Mouse (Mus musculus): ENCODE data around the gene Cd3d. TPM values are rescaled to one million over a fixed set of nuclear protein-coding genes. Genes with fewer than 3 reads are reported as not detected.
"Not testable (repeated sequence)": the region's sequence is repeated elsewhere in the genome, so short reads cannot be mapped to it uniquely, and the experiment has no call there.

The Cd3d gene
- 1 to 10 TPM; 4.5 to 9.4 TPM for total RNA-seq (2021)
- long read RNA-seq, experiment 1, transcript Cd3d-201 (5 exons, 1,617 nt), result major isoform, 11 of 11 reads
- long read RNA-seq, experiment 1, partial matches to known transcripts, result 0 of 11 reads
- long read RNA-seq, experiment 1, other reads (novel, unspliced or antisense), result 0 of 11 reads
- long read RNA-seq, experiment 2, result 0 reads

- intact Hi-C loops (cut with DNase I), result no loop called here
- no peak for DNase-seq
These were observed at the start of gene Cd3d for GRCm38 (mm10) chr9:44981676-44982075. Gene Cd3d, plus strand, starts transcription at chr9:44981786.

GRCm38 (mm10) chr9:44941756-44942155 lies 39.8 kb upstream of the Cd3d start:
- peak; percentile 14 to 19 for DNase-seq

GRCm38 (mm10) chr9:44942421-44942820 lies 39.2 kb upstream of the Cd3d start:
- peak; percentile 22 to 60 for DNase-seq
- intact Hi-C loops (cut with DNase I), result no loop called here

More at GRCm38 (mm10) chr9:44941756-44942155, 39.8 kb upstream of the Cd3d start:
- intact Hi-C loops (cut with DNase I), result no loop called here

DNA sequence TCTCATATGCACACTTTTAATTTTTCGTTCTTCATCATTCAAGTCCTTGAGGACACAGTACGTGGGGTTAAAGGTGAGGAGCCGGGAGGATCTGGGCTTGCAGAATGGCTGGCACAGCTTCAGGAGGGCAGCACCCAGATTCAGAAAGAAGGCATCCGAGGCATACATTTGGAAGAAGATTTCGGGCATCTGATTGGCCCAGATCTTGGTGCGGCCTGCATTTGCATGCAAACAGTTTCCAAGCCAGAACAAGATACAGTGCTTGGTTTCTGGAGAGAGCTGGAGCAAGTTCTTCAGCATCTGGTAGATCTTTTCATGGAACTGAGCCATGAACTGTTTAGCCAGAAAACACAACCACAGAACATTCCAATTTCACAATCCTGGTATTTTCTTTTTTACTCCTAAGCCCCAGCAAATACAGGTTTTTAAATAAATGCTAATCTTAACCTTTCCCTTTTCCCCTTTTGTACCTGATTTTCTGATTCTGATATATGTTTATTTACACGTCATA lies 35.3 kb upstream of the Cd3d start:
- no peak for DNase-seq
- intact Hi-C loops (cut with DNase I), result no loop called here

DNA sequence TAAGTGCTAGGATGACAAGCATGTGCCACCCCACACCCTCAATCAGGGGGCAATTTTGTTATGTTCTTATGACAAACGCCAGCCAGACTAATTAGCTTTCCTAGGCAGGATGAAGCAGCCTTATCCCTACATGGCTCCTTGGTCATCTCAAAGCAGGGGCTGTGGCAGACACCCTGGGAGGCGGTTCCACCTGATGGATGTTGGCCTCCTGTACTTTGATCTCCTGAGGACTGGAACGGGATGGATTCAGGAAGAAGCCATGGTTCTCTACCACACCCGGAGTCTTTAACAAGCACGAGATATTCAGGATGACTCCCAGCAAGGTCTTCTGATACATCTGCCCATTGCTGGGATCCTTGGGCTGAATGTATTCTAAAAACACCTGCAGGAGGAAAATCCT lies 33.8 kb upstream of the Cd3d start:
- intact Hi-C loops (cut with DNase I), result no loop called here
- no peak for DNase-seq

DNA sequence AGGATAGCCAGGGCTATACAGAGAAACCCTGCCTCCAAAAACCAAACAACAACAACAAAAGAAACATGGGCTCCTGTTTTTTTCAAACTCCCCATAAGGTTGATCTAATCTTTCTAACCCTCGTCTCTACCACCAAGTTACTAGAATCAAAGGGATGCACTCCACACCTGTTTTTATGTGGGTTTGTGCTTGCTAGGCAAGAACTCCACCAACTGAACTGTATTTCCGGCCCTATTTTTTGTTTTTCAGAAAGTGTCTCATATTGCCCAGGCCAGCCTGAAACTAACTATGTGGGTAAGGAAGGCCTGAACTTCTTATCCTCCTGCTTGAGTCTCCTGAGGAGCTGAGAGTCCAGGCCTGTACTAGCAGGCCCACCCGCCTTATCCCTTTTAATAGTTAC lies 27.2 kb upstream of the Cd3d start:
- DNase-seq, result no peak
- intact Hi-C loops (cut with DNase I), result no loop called here

DNA sequence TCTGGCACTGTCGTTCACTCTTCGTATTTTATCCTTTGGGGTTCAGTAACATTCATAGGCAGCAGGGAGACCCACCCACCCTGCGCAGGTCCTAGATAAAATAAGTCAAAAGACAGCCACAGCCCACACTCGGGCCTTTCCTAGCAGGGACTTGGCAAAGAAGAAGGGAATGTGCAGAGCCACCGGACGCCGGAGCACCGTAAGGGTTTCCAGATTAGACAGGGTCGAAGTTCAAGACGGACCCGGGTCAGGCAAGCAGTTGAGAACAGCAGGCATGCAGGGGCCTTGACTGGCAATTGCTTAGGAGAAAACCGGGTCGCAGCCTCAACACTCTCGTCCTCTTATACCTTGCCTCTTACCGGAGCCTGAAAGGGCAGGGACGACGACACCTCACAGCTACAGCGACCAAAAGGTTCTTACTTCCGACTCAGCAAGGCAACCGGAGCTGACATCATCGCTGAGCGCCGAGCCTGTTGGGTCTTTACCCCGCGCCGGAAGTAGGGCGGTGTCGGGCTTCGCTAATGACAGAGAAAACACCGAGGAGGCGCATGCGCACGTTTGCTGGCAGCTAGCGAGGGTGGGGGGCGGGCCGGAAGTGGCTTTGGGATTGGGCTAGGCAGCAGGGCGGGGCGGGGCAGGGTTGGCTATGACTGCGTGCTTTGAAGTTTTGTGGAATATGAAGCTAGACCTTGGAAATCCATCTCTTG lies 16.3 kb upstream of the Cd3d start, which contains the start of gene Ube4a:
TSS of gene Ube4a (minus strand) at position 475 of the 707 bp plus-strand sequence.
- peak; percentile 98 to 100 for DNase-seq
- intact Hi-C loops (cut with DNase I), result loop anchor here (10.0 kb wide), 1 partner anchor 50 kb away; no protein-coding TSS in a partner anchor

DNA sequence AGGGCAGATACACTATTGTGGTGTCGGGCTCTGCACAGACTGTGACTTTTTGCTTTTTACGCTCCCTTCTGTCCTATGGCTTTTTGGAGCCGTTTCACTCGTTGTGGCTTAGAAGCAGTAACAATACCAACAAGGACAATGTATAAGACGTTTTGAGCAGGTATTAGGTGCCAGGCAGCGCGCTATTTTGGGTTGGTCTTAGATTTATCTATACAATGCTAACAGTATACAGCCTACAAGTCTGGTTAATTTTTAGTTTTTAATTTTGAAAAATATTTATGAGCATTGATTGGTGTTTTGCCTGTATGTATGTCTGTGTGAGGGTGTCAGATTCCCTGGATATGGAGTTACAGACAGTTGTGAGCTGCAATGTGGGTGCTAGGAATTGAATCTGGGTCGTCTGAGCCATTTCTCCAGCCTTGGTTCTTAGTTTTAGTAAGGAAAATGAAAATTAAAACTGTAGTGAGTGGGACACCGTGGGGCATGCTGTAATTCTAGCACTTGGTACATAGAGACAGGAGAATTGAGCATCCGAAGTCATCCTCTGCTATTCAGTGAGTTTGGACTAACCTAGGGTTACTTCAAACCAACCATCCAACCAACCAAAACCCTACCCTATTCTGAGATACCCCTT lies 15.6 kb upstream of the Cd3d start:
- intact Hi-C loops (cut with DNase I), result loop anchor here (2.0 to 10.0 kb wide), 2 partner anchors 51 to 129 kb away; no protein-coding TSS in a partner anchor
- no peak for DNase-seq

DNA sequence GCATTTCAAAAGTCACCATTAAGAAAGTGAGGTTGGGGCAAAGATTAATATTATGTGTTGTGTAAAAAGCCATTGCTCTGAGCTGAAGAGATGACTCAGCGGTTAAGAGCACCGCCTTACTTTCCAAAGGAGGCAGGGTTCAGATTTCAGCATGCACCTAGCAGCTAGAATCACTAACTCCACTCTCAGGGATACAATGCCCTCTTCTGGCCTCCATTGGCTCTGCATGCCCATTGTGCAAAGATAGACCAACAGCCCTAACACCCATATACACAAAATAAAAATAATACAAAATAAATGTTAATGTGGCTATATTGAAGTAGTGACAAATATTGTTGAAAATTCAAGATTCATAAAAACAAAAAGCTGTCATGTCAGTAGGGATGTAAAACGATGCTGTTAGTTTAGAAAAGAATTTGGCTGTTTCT lies 14.8 kb upstream of the Cd3d start:
- peak; percentile 66 to 83 for DNase-seq
- intact Hi-C loops (cut with DNase I), result loop anchor here (2.0 to 10.0 kb wide), 2 partner anchors 52 to 130 kb away; no protein-coding TSS in a partner anchor

DNA sequence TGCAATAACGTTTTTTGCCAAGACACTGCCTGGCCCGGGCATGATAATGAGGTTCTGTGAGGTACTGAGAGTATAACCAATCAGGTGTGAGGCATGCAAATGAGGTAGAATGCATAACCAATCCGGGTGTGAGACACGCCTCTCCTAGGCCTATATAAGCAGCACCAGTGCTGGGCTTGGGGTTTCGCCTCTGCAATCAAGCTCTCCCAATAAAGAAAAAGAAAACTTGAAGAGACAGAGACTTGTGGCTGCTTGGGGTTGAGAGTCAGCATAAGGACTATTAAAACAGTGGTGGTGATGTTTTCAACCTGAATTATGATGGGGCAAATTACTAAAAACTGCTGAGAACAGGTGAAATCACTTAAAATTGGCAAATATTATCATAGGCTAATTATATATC lies 13.8 kb upstream of the Cd3d start:
- intact Hi-C loops (cut with DNase I), result loop anchor here (2.0 to 10.0 kb wide), 2 partner anchors 53 to 131 kb away; no protein-coding TSS in a partner anchor
- not testable (repeated sequence) for DNase-seq

DNA sequence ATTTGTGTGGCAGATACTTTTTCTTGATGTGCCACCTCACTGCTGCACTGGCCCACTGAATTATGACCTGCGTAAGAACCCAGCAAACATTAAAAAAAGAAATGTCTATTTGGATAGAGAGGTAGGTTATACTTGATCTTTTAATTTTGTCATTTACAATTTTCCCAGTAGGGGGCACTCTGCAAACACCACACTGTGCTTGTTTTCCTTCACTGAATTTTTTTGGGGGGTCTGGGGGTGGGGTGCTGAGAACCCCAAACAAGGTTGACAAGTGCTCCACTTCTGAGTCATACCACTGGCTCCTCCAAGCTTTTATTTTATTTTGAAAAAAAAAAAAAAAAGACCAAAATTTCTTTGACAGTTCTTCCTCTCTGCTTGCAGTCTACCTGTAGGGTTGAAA lies 12.1 kb upstream of the Cd3d start:
- intact Hi-C loops (cut with DNase I), result loop anchor here (10.0 kb wide), 1 partner anchor 55 kb away; no protein-coding TSS in a partner anchor

GRCm38 (mm10) chr9:44977813-44978212 lies 3.8 kb upstream of the Cd3d start:
- DNase-seq, result no peak
- intact Hi-C loops (cut with DNase I), result no loop called here

More for the DNA sequence above, 12.1 kb upstream of the Cd3d start:
- no peak for DNase-seq

- no peak for DNase-seq
- intact Hi-C loops (cut with DNase I), result no loop called here
These were observed 1.8 kb upstream of the Cd3d start for GRCm38 (mm10) chr9:44979806-44980205.

GRCm38 (mm10) chr9:44980242-44980641 lies 1.3 kb upstream of the Cd3d start, which contains the start of gene Cd3g:
Gene Cd3g, minus strand, starts transcription at chr9:44980431.
- no peak for DNase-seq
- intact Hi-C loops (cut with DNase I), result no loop called here

DNA sequence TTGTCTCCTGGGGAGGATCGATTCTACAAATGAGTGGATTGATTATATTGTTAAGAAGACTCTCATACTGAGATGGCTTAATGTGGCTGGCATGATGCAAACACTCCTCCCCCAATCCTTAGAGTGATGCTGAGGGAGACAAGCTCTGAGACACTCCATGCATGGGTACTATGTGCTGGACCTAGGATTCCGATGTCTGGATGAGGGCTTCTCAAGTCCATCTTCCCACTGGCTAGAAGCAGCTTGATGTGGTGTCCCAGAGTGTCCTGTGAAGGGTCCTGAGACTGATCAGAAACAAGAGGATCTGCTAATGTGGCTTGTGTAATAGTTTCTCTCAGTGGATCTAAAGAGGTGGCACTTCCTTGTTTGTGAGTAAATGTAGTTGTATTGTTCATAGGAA lies 482 bp upstream of the Cd3d start:
- DNase-seq, result no peak
- intact Hi-C loops (cut with DNase I), result no loop called here

- intact Hi-C loops (cut with DNase I), result no loop called here
These were observed 495 bp downstream of the Cd3d start for GRCm38 (mm10) chr9:44982081-44982480.

DNA sequence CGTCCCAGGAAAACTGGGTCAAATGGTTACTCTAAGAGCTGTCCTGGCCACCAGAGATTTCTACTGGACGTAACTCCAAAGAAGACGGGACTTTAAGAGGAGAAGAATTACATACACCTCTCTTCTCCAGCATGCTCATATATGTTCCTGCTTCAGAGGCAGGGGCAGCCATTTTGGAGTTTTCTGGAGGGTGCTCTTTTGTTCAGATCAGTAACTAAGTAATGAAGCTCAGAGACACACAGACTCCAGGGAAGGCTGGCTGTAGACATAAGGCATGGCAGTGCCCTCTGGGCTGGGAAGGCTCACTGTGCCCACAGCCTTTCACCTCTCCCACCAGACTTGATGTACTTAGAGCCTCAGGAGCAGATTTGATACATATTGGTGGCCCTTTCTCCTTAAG lies 945 bp downstream of the Cd3d start:
- no peak for DNase-seq
- intact Hi-C loops (cut with DNase I), result no loop called here

More at GRCm38 (mm10) chr9:44982081-44982480, 495 bp downstream of the Cd3d start:
- no peak for DNase-seq

DNA sequence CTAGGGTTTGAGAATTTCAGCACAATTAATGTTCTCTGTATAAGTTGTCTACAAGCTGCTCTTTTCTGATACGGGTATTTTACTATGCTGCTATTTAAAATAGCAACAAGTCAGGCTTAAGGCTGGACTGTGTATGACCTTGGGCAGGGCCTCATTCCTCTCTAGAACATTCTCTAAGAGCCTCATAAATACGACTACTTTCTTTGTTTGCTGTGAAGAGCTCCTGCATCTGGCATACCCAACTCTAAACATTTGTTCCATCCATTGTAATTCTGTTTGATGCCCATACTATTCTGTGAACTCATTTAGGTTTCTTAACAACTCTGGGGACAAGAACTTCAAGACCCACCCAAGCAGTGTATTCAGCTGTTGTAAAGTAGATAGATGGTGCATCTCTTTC lies 1.4 kb downstream of the Cd3d start:
- intact Hi-C loops (cut with DNase I), result no loop called here
- DNase-seq, result no peak

DNA sequence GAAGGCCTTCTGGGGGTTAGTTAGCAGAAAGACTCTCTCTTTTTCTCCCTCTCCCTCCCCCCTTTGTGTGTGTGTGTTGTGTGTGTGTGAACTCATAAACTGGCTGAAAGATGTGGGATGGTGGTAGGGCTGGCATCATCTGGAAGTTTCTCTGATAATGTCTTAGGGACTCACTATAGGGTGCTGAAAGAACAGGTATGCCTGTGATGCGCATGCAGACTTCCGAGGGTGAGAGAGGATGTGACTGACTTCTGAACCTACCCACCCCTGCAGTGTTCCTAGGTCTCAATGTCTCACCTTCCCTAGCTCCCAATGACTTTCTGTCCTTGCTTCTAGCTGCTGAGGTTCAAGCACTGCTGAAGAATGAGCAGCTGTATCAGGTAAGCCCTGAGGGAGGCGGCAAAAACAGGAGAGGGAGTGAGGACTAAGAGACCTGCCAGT lies 4.2 kb downstream of the Cd3d start:
- intact Hi-C loops (cut with DNase I), result no loop called here
- DNase-seq, result no peak

DNA sequence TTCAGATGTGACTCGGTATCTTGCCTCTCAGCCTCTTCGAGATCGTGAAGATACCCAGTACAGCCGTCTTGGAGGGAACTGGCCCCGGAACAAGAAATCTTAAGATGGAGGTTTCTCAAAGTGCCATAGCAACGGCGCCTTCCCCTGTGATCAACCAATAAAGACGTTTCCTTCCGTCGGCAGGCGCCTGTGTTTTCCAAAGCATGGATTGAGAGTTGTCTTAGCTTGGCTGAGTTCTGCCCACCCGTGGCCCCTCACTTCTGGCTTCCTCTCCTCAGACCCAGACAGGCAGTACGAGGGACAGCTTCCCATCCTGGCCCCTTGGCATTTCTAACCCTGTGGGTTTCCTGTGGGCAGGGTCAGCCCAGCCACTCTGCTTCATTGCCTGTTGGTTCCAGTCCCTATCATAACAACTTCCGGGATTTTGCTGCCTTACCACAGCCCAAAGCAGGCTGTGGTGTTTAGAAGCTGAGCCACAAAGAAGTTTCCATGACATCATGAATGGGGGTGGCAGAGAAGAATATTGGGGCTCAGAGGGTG lies 4.7 kb downstream of the Cd3d start:
- peak; percentile 2 to 14 for DNase-seq
- intact Hi-C loops (cut with DNase I), result no loop called here

GRCm38 (mm10) chr9:44986976-44987375 lies 5.4 kb downstream of the Cd3d start:
- no peak for DNase-seq
- intact Hi-C loops (cut with DNase I), result no loop called here

Measured in heart, postnatal 14 days (tissue).